Mouse (Mus musculus) MEL (cell line): Measurements from ENCODE around the gene Dhh. TPM values are rescaled to one million over a fixed set of nuclear protein-coding genes. Genes with fewer than 3 reads are reported as not detected.
"Not testable (repeated sequence)": the region's sequence is repeated elsewhere in the genome, so short reads cannot be mapped to it uniquely, and the experiment has no call there.

Experiments used
- DNase-seq: peaks from one replicate; pipeline ENCODE4 v3.0.0; 2011; ENCODE audit warnings: low read depth, low spot score
- H3K27ac ChIP-seq: 2 replicates; pipeline ENCODE4 v1.5.1; 2012; ENCODE audit warnings: low read depth, mild to moderate bottlenecking, control low read depth, low read length, moderate library complexity; ENCODE audit not compliant: control insufficient read depth
- H3K27me3 ChIP-seq, 2 experiments: fragments of 150-350 bp in 1 of 2; sonication (generic) in 1 of 2; 2 replicates each; pipeline ENCODE4 v1.6.1; 2012; ENCODE audit warnings: low read length in 2 of 2, mild to moderate bottlenecking in 2 of 2, improper control_type of control experiment in 1 of 2, moderate library complexity in 1 of 2; ENCODE audit not compliant: insufficient read depth in 2 of 2, control insufficient read depth in 1 of 2
- H3K36me3 ChIP-seq, 2 experiments: 2 replicates each; pipeline ENCODE4 v1.6.1; 2012 to 2014; ENCODE audit warnings: low read length in 2 of 2, improper control_type of control experiment in 1 of 2, inconsistent platforms in 1 of 2, mild to moderate bottlenecking in 1 of 2; ENCODE audit not compliant: insufficient read depth in 2 of 2, control insufficient read depth in 1 of 2
- H3K4me1 ChIP-seq, 2 experiments: fragments of 150-350 bp in 1 of 2; sonication (generic) in 1 of 2; 2 replicates each; pipeline ENCODE4 v1.6.1; 2012; ENCODE audit warnings: low read length in 2 of 2, improper control_type of control experiment in 1 of 2, mild to moderate bottlenecking in 1 of 2; ENCODE audit not compliant: insufficient read depth in 2 of 2, control insufficient read depth in 1 of 2
- H3K4me3 ChIP-seq, 2 experiments: fragments of 150-350 bp in 1 of 2; sonication (generic) in 1 of 2; 2 replicates each; pipeline ENCODE4 v1.5.1; 2012; ENCODE audit warnings: low read depth in 2 of 2, low read length in 2 of 2, mild to moderate bottlenecking in 2 of 2, moderate library complexity in 2 of 2, control low read depth in 1 of 2, improper control_type of control experiment in 1 of 2; ENCODE audit not compliant: control insufficient read depth in 1 of 2, insufficient read depth in 1 of 2
- H3K79me2 ChIP-seq: 2 replicates; pipeline ENCODE4 v1.6.1; 2012; ENCODE audit warnings: mild to moderate bottlenecking, low read length, moderate library complexity; ENCODE audit not compliant: control insufficient read depth, poor library complexity, insufficient read depth
- H3K9ac ChIP-seq: 2 replicates; pipeline ENCODE4 v1.6.1; 2012; ENCODE audit warnings: low read depth, mild to moderate bottlenecking, control low read depth, low read length, moderate library complexity; ENCODE audit not compliant: control insufficient read depth, poor library complexity, severe bottlenecking
- H3K9me3 ChIP-seq: fragments of 150-350 bp; sonication (generic); replicated peaks from 2 replicates; pipeline ENCODE4 v1.6.1; 2012; ENCODE audit warnings: mild to moderate bottlenecking, low read length, improper control_type of control experiment, moderate library complexity; ENCODE audit not compliant: insufficient read depth
- BHLHE40 ChIP-seq: IDR thresholded peaks from 2 replicates; pipeline ENCODE4 v1.6.1; 2012; ENCODE audit warnings: low read depth, mild to moderate bottlenecking, inconsistent platforms, low read length, improper control_type of control experiment, borderline replicate concordance
- CHD2 ChIP-seq: IDR thresholded peaks from 2 replicates; pipeline ENCODE4 v1.6.1; 2011; ENCODE audit warnings: low read length, improper control_type of control experiment
- ELF1 ChIP-seq: IDR thresholded peaks from 2 replicates; pipeline ENCODE4 v1.6.1; 2014; ENCODE audit warnings: low read depth, mild to moderate bottlenecking, inconsistent platforms, low read length, improper control_type of control experiment, moderate library complexity
- EP300 ChIP-seq, 2 experiments: IDR thresholded peaks; 2 replicates each; pipeline ENCODE4 v1.6.1; 2011; ENCODE audit warnings: improper control_type of control experiment in 2 of 2, low read length in 2 of 2, low read depth in 1 of 2, mild to moderate bottlenecking in 1 of 2
- ETS1 ChIP-seq: IDR thresholded peaks from 2 replicates; pipeline ENCODE4 v1.6.1; 2012; ENCODE audit warnings: low read depth, mild to moderate bottlenecking, inconsistent platforms, low read length, improper control_type of control experiment, moderate library complexity
- HCFC1 ChIP-seq: IDR thresholded peaks from 2 replicates; pipeline ENCODE4 v1.6.1; 2012; ENCODE audit warnings: low read depth, mild to moderate bottlenecking, inconsistent platforms, low read length, improper control_type of control experiment, moderate library complexity
- MAX ChIP-seq: IDR thresholded peaks from 2 replicates; pipeline ENCODE4 v1.6.1; 2011; ENCODE audit warnings: low read length, improper control_type of control experiment
- MAZ ChIP-seq: IDR thresholded peaks from 2 replicates; pipeline ENCODE4 v1.6.1; 2012; ENCODE audit warnings: low read depth, mild to moderate bottlenecking, inconsistent platforms, low read length, improper control_type of control experiment
- MXI1 ChIP-seq: IDR thresholded peaks from 2 replicates; pipeline ENCODE4 v1.6.1; 2011; ENCODE audit warnings: mild to moderate bottlenecking, low read depth, low read length, improper control_type of control experiment
- MYC ChIP-seq: IDR thresholded peaks from 2 replicates; pipeline ENCODE4 v1.6.1; 2011; ENCODE audit warnings: low read depth, mild to moderate bottlenecking, low read length, improper control_type of control experiment, moderate library complexity
- POLR2A ChIP-seq, 2 experiments: IDR thresholded peaks; 2 replicates each; pipeline ENCODE4 v1.6.1; 2011 to 2012; ENCODE audit warnings: low read length in 2 of 2, mild to moderate bottlenecking in 2 of 2, control low read depth in 1 of 2, improper control_type of control experiment in 1 of 2, low read depth in 1 of 2, moderate library complexity in 1 of 2; ENCODE audit not compliant: control insufficient read depth in 1 of 2, insufficient read depth in 1 of 2, poor library complexity in 1 of 2
- POLR2AphosphoS5 ChIP-seq: IDR thresholded peaks from 2 replicates; pipeline ENCODE4 v1.6.1; 2012; ENCODE audit warnings: low read depth, borderline replicate concordance, mild to moderate bottlenecking, inconsistent platforms, low read length, moderate library complexity, mixed read lengths
- SIN3A ChIP-seq: IDR thresholded peaks from 2 replicates; pipeline ENCODE4 v1.6.1; 2012; ENCODE audit warnings: low read length, improper control_type of control experiment, inconsistent platforms
- SMC3 ChIP-seq: IDR thresholded peaks from 2 replicates; pipeline ENCODE4 v1.6.1; 2011; ENCODE audit warnings: low read depth, low read length, improper control_type of control experiment
- USF1 ChIP-seq: IDR thresholded peaks from 2 replicates; pipeline ENCODE4 v1.6.1; 2014; ENCODE audit warnings: low read depth, mild to moderate bottlenecking, inconsistent platforms, low read length, improper control_type of control experiment, moderate library complexity
- ZMIZ1 ChIP-seq: IDR thresholded peaks from 2 replicates; pipeline ENCODE4 v1.6.1; 2012; ENCODE audit warnings: low read depth, mild to moderate bottlenecking, inconsistent platforms, low read length, improper control_type of control experiment, moderate library complexity
- ZNF384 ChIP-seq: IDR thresholded peaks from 2 replicates; pipeline ENCODE4 v1.6.1; 2012; ENCODE audit warnings: low read depth, mild to moderate bottlenecking, inconsistent platforms, low read length, improper control_type of control experiment
- polyA plus RNA-seq, 2 experiments: library from polyadenylated mRNA; stranded (reverse) in 1 of 2; unstranded in 1 of 2; fragments of >175 nt in 1 of 2; fragments of >200 nt in 1 of 2; gene quantifications; 2 replicates each; pipeline versions ENCODE4 v1.2.1 to v1.2.4; 2012; ENCODE audit warnings: low replicate concordance in 2 of 2, low read depth in 1 of 2; ENCODE audit not compliant: insufficient read length in 2 of 2, insufficient read depth in 1 of 2, missing spikeins in 1 of 2
- total RNA-seq: library from RNA; depleted of rRNA; stranded (reverse); fragments of 300-350 nt; gene quantifications from 2 replicates; pipeline ENCODE4 v1.2.3, GENCODE M21; 2012

Dhh gene
- total and polyA plus RNA-seq, 3 experiments: 0.12 TPM; not detected in 2

- peak in 1 of 2 experiments; percentile 49; a peak in 2 of 4 replicates for TF ChIP-seq EP300 (IDR thresholded peaks at IDR 0.05; ENCODE audit: low read depth in 1 of 2, low read length in 2 of 2)
- TF ChIP-seq ZNF384: no peak
- no peak for TF ChIP-seq POLR2AphosphoS5
- TF ChIP-seq ELF1: no peak
- no peak for TF ChIP-seq CHD2
These were observed 35.5 kb upstream of the Dhh start (continued) for GRCm38 (mm10) chr15:98933833-98934216.

DNA sequence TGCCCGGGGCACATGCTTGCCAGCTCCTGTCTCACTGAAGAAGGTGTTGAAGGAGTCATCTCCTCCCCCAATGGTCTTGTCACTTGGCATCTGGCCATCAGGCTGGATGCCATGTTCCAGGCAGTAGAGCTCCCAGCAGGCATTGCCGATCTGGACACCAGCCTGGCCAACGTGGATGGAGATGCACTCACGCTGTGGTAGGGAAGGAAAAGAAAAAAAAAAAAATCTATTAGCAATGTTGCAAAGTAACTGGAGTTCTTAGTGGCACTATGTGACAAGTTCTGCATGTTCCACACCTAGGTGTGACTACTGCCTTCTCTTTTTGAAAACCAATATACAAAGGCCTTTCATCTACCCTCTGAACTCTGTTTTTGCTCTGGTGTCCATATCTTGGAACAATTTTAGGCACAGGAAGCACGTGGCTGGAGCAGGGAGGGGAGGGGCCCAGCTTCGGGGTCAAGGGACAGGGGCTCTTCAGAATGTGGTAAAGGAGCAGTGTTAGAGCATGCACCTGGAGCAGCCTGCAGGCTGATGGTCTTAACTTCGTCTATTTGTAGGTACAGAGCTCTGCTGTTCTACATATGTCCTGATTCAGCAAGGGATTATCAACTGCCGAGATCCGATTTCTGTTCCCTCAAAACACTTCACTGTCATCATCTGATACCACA lies 34.8 kb upstream of the Dhh start:
- peak overlapping the region; percentile 93 for H3K27ac ChIP-seq
- peak; percentile 65 for DNase-seq

GRCm38 (mm10) chr15:98930998-98931397 lies 32.7 kb upstream of the Dhh start:
- H3K4me3 ChIP-seq: no peak overlapping the region
- H3K79me2 ChIP-seq: peaks cover 21% of the 10 kb centered on the region
- no peak for DNase-seq
- H3K27ac ChIP-seq: no peak overlapping the region
- H3K9ac ChIP-seq: no peak overlapping the region
- peaks cover 2 to 5% of the 10 kb centered on the region in 2 experiments; a peak in 3 of 4 replicates for H3K36me3 ChIP-seq
- H3K27me3 ChIP-seq: no peaks in the 10 kb centered on the region
- H3K4me1 ChIP-seq: peaks cover 2 to 3% of the 10 kb centered on the region in 2 experiments; a peak in 3 of 4 replicates
- no peaks in the 10 kb centered on the region for H3K9me3 ChIP-seq
- 0 out of 2 replicates have a peak, but pooled peaks have one; percentile 39 for TF ChIP-seq MYC
- peak in 1 of 2 experiments; percentile 19; a peak in 2 of 4 replicates for TF ChIP-seq POLR2A (IDR thresholded peaks at IDR 0.05; ENCODE audit: control insufficient read depth in 1 of 2, insufficient read depth in 1 of 2, low read depth in 1 of 2, low read length in 2 of 2, poor library complexity in 1 of 2)
- no peak for TF ChIP-seq SIN3A
- peak; percentile 24; the same call in 1 of the 2 replicates for TF ChIP-seq SMC3
- peak; percentile 76 for TF ChIP-seq ZMIZ1

More for the DNA sequence above, 34.8 kb upstream of the Dhh start:
- H3K27me3 ChIP-seq, H3K9me3 ChIP-seq, H3K4me1 ChIP-seq: not testable (repeated sequence)
- peaks cover 2 to 12% of the 10 kb centered on the region in 2 experiments; a peak in 3 of 4 replicates for H3K36me3 ChIP-seq
- H3K9ac ChIP-seq: peak overlapping the region; percentile 86
- H3K79me2 ChIP-seq: peaks cover 21% of the 10 kb centered on the region
- H3K4me3 ChIP-seq: peak overlapping the region; percentile 61 to 83
- TF ChIP-seq HCFC1: 0 out of 2 replicates have a peak, but pooled peaks have one; percentile 11
- TF ChIP-seq MYC: peak; percentile 88
- peak; percentile 95 for TF ChIP-seq MXI1
- TF ChIP-seq USF1: peak; percentile 69
- peak; percentile 12; the same call in 1 of the 2 replicates for TF ChIP-seq BHLHE40
- peak; percentile 91 for TF ChIP-seq MAX
- TF ChIP-seq SMC3: peak; percentile 30; the same call in 1 of the 2 replicates
- 0 out of 2 replicates have a peak, but pooled peaks have one; percentile 56 for TF ChIP-seq MAZ
- peak; percentile 44; the same call in 1 of the 2 replicates for TF ChIP-seq ETS1
- peak; percentile 18 for TF ChIP-seq SIN3A
- TF ChIP-seq, all 39 proteins: peak for 10; not testable (repeated sequence) for 29
